Mouse (Mus musculus): ENCODE data around the gene Pdx1.

The Pdx1 gene

GRCm38 (mm10) chr5:147269926-147270672 is at the start of gene Pdx1:
Pdx1 (plus strand) TSS chr5:147269959.
- DNase-seq (ENCODE audit: inconsistent age in 2 of 2, low spot score in 1 of 2), result peak in 1 of 2 experiments; percentile 26

- peak; percentile 78 to 94 for DNase-seq (ENCODE audit: inconsistent age in 2 of 2, low spot score in 1 of 2)
Measured at GRCm38 (mm10) chr5:147227354-147228112, 42.2 kb upstream of the Pdx1 start.

GRCm38 (mm10) chr5:147235406-147236309 is 34.1 kb upstream of the Pdx1 start:
- DNase-seq (ENCODE audit: inconsistent age in 2 of 2, low spot score in 1 of 2), result no peak

- DNase-seq (ENCODE audit: inconsistent age in 2 of 2, low spot score in 1 of 2), result no peak
Measured at GRCm38 (mm10) chr5:147243908-147244307, 25.9 kb upstream of the Pdx1 start.

GRCm38 (mm10) chr5:147260189-147260588 is 9.6 kb upstream of the Pdx1 start:
- DNase-seq (ENCODE audit: inconsistent age in 2 of 2, low spot score in 1 of 2), result no peak

- DNase-seq (ENCODE audit: inconsistent age in 2 of 2, low spot score in 1 of 2), result no peak
Measured at GRCm38 (mm10) chr5:147260778-147261177, 9.0 kb upstream of the Pdx1 start.

- DNase-seq (ENCODE audit: inconsistent age in 2 of 2, low spot score in 1 of 2), result no peak
Measured at GRCm38 (mm10) chr5:147261899-147262541, 7.7 kb upstream of the Pdx1 start.

GRCm38 (mm10) chr5:147263945-147264344 is 5.8 kb upstream of the Pdx1 start:
- no peak for DNase-seq (ENCODE audit: inconsistent age in 2 of 2, low spot score in 1 of 2)

GRCm38 (mm10) chr5:147267434-147267833 is 2.3 kb upstream of the Pdx1 start:
- DNase-seq (ENCODE audit: inconsistent age in 2 of 2, low spot score in 1 of 2), result no peak

GRCm38 (mm10) chr5:147268728-147269127 is 1.0 kb upstream of the Pdx1 start:
- peak in 1 of 2 experiments; percentile 33 for DNase-seq (ENCODE audit: inconsistent age in 2 of 2, low spot score in 1 of 2)

- DNase-seq (ENCODE audit: inconsistent age in 2 of 2, low spot score in 1 of 2), result no peak
Measured at GRCm38 (mm10) chr5:147269371-147269770, 388 bp upstream of the Pdx1 start.

- DNase-seq (ENCODE audit: inconsistent age in 2 of 2, low spot score in 1 of 2), result no peak
Measured at GRCm38 (mm10) chr5:147270673-147271655, 1.2 kb downstream of the Pdx1 start.

- no peak for DNase-seq (ENCODE audit: inconsistent age in 2 of 2, low spot score in 1 of 2)
Measured at GRCm38 (mm10) chr5:147272046-147272807, 2.5 kb downstream of the Pdx1 start.

- no peak for DNase-seq (ENCODE audit: inconsistent age in 2 of 2, low spot score in 1 of 2)
Measured at GRCm38 (mm10) chr5:147272808-147273345, 3.1 kb downstream of the Pdx1 start.

- no peak for DNase-seq (ENCODE audit: inconsistent age in 2 of 2, low spot score in 1 of 2)
Measured at GRCm38 (mm10) chr5:147274174-147275141, 4.7 kb downstream of the Pdx1 start.

GRCm38 (mm10) chr5:147275761-147276160 is 6.0 kb downstream of the Pdx1 start:
- no peak for DNase-seq (ENCODE audit: inconsistent age in 2 of 2, low spot score in 1 of 2)

Data from adrenal gland, adult (tissue).